Mouse (Mus musculus) brain, embryonic 14.5 days (tissue): Measurements from ENCODE around the gene Ercc6.

Experiments used
- CTCF ChIP-seq: fragments of 200-500 bp; IDR thresholded peaks from 2 replicates; pipeline ENCODE4 v1.5.1; 2012; ENCODE audit warnings: inconsistent platforms, mild to moderate bottlenecking, moderate library complexity, borderline replicate concordance; ENCODE audit not compliant: insufficient read depth, insufficient read length; ENCODE audit errors: extremely low read depth
- POLR2A ChIP-seq: fragments of 200-500 bp; IDR thresholded peaks from 2 replicates; pipeline ENCODE4 v1.6.1; 2012; ENCODE audit warnings: mild to moderate bottlenecking, inconsistent platforms, borderline replicate concordance; ENCODE audit not compliant: poor library complexity, insufficient read depth, insufficient read length, severe bottlenecking; ENCODE audit errors: extremely low read depth

DNA sequence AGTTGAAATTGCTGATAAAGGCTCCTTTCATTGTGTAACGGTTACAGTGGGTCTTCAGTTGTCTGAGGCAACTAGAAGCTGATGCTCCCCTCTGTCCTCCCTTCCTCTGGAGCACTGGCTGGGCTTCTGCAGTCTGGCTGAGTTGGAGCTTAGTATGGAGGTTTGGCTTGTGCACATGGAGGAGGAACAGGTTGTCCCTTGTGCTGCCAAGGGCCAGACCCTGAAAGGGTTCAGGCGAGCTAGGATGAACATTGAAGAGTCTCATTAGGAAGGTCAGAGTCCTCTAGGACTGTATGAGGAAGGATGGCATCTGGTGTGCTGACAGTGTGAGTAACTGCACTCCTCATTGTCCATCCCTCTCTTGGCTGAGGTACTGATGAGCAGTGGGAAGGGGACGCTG lies 18.1 kb downstream of the Ercc6 start:
- TF ChIP-seq POLR2A (no peak), CTCF (no peak)
